Mouse (Mus musculus): ENCODE measurements around the gene Tcaf1.

DNA sequence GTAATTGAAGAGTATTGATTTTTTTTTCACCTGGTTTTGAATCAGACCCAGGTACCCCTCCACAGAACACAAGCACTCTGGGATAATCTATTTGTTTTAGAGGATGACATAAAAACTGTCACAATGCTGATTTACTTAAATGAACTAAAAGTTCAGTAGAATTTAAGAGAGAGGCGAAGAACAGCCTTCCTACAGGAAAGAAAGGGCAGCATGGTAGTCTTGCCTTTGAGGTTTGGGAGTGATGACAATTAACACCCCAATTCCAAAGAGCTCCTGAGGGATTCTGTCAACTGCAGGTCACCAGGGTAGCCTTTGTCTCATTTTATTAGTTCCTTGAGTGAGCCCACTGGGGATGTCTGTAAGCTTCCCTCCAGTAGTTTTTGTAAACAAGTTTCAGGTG is 46.2 kb upstream of the Tcaf1 start, which contains the start of gene Olfr38:
- no peak for TF ChIP-seq GATA1 (IDR thresholded peaks at IDR 0.05; ENCODE audit: borderline replicate concordance, low read length)
- no peak for TF ChIP-seq CTCF (IDR thresholded peaks at IDR 0.05; ENCODE audit: low read depth, low read length)
- no peak for TF ChIP-seq GATA2 (IDR thresholded peaks at IDR 0.05; ENCODE audit: borderline replicate concordance, low read depth, low read length)
